Mouse (Mus musculus): ENCODE measurements around the gene Chtf18. TPM values are rescaled to one million over a fixed set of nuclear protein-coding genes. Genes with fewer than 3 reads are reported as not detected.
A peak's percentile ranks its signal among the peaks of the same experiment; 100 is the strongest.

The Chtf18 gene
- total and polyA plus RNA-seq, 2 experiments = 0.18 to 0.31 TPM

- WGBS = 15% methylated on average over 4 of the region's 4 CpGs
- no peak overlapping the region for H3K27ac ChIP-seq (replicated peaks; ENCODE audit: insufficient read depth, low read depth, low read length)
- DNase-seq (ENCODE audit: extremely low read depth, low read depth, low spot score) = no peak
Measured at GRCm38 (mm10) chr17:25728009-25728270, 721 bp upstream of the Chtf18 start.

DNA sequence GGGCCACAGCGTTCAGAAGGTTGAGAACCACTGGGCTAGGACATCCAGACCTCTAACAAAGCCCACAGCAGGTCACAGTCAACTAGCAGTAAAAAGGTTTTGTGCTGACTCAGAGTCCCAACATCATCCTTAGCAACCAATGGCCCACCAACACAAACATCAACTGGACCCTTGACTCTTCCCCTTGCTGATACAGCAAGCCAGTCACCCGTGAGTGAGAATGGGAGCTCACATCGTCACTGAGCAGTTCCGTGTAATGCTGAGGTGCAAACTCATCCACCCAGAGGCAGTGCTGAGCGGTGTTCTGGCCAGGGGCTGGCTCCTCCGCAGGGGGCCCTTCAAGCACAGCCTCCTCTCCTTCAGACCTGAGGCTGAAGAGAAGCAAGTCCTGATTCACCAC, 2.0 kb downstream of the Chtf18 start:
- 92% methylated on average over 6 of the region's 6 CpGs for WGBS
- Histone ChIP-seq H3K27me3 (ENCODE audit: control insufficient read depth, insufficient read depth, low read length) (no peaks in the 10 kb centered on the region), H3K4me1 (ENCODE audit: control insufficient read depth, insufficient read depth, low read length) (no peaks in the 10 kb centered on the region; the same call in 1 of the 2 replicates), H3K79me2 (ENCODE audit: control insufficient read depth, insufficient read depth, low read length) (no peaks in the 10 kb centered on the region), H3K9ac (ENCODE audit: low read depth, low read length) (no peak overlapping the region), H3K4me3 (ENCODE audit: insufficient read depth, low read depth, low read length) (no peak overlapping the region), H3K27ac (replicated peaks; ENCODE audit: insufficient read depth, low read depth, low read length) (no peak overlapping the region), H3K36me3 (ENCODE audit: control insufficient read depth, insufficient read depth, low read length) (no peaks in the 10 kb centered on the region)
- no peak for TF ChIP-seq CTCF (IDR thresholded peaks at IDR 0.05; ENCODE audit: low read depth, low read length)
- no peak for TF ChIP-seq POLR2A (IDR thresholded peaks at IDR 0.05; ENCODE audit: extremely low read depth, insufficient read depth, low read length)
- no peak for DNase-seq (ENCODE audit: extremely low read depth, low read depth, low spot score)

More at GRCm38 (mm10) chr17:25728009-25728270, 721 bp upstream of the Chtf18 start:
- H3K4me1 ChIP-seq (ENCODE audit: control insufficient read depth, insufficient read depth, low read length) = no peaks in the 10 kb centered on the region; the same call in 1 of the 2 replicates
- H3K27me3 ChIP-seq (ENCODE audit: control insufficient read depth, insufficient read depth, low read length) = no peaks in the 10 kb centered on the region
- TF ChIP-seq POLR2A (IDR thresholded peaks at IDR 0.05; ENCODE audit: extremely low read depth, insufficient read depth, low read length) (no peak), CTCF (IDR thresholded peaks at IDR 0.05; ENCODE audit: low read depth, low read length) (no peak)
- H3K4me3 ChIP-seq (ENCODE audit: insufficient read depth, low read depth, low read length) = peak overlapping the region; percentile 32
- peak overlapping the region; percentile 65 for H3K9ac ChIP-seq (ENCODE audit: low read depth, low read length)
- H3K36me3 ChIP-seq (ENCODE audit: control insufficient read depth, insufficient read depth, low read length) = no peaks in the 10 kb centered on the region
- H3K79me2 ChIP-seq (ENCODE audit: control insufficient read depth, insufficient read depth, low read length) = no peaks in the 10 kb centered on the region

DNA sequence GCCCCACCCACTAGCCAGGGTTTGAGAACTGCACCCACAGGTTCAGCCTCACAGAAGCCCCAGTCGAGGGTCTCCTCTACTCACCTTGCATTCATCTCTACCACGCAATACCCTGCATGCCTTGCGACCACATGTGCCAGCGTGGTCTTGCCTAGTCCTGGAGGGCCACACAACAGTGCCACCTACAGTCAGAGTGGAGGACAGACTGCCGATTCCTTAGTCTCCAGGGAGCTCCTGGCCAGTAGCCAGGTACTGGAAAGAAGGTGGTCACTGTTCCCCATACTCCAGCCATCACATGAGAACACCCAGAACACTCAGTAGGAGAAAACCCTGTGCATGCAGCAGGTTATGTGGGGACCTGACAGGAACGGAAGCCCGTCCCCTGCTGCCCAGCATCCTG, 3.3 kb downstream of the Chtf18 start:
- no peaks in the 10 kb centered on the region for H3K36me3 ChIP-seq (ENCODE audit: control insufficient read depth, insufficient read depth, low read length)
- TF ChIP-seq POLR2A (IDR thresholded peaks at IDR 0.05; ENCODE audit: extremely low read depth, insufficient read depth, low read length) (no peak), CTCF (IDR thresholded peaks at IDR 0.05; ENCODE audit: low read depth, low read length) (peak; percentile 13; the same call in 1 of the 2 replicates)
- no peaks in the 10 kb centered on the region for H3K79me2 ChIP-seq (ENCODE audit: control insufficient read depth, insufficient read depth, low read length)
- no peaks in the 10 kb centered on the region for H3K27me3 ChIP-seq (ENCODE audit: control insufficient read depth, insufficient read depth, low read length)
- H3K4me1 ChIP-seq (ENCODE audit: control insufficient read depth, insufficient read depth, low read length) = no peaks in the 10 kb centered on the region; the same call in 1 of the 2 replicates
- H3K9ac ChIP-seq (ENCODE audit: low read depth, low read length) = no peak overlapping the region
- H3K27ac ChIP-seq (replicated peaks; ENCODE audit: insufficient read depth, low read depth, low read length) = no peak overlapping the region
- DNase-seq (ENCODE audit: extremely low read depth, low read depth, low spot score) = no peak
- WGBS = 82% methylated on average over 7 of the region's 7 CpGs
- no peak overlapping the region for H3K4me3 ChIP-seq (ENCODE audit: insufficient read depth, low read depth, low read length)

- TF ChIP-seq POLR2A (IDR thresholded peaks at IDR 0.05; ENCODE audit: extremely low read depth, insufficient read depth, low read length) = no peak
- no peak for TF ChIP-seq CTCF (IDR thresholded peaks at IDR 0.05; ENCODE audit: low read depth, low read length)
- no peaks in the 10 kb centered on the region for H3K79me2 ChIP-seq (ENCODE audit: control insufficient read depth, insufficient read depth, low read length)
- no peak overlapping the region for H3K27ac ChIP-seq (replicated peaks; ENCODE audit: insufficient read depth, low read depth, low read length)
- H3K27me3 ChIP-seq (ENCODE audit: control insufficient read depth, insufficient read depth, low read length) = no peaks in the 10 kb centered on the region
- H3K9ac ChIP-seq (ENCODE audit: low read depth, low read length) = no peak overlapping the region
- WGBS = 94% methylated on average over 19 of the region's 19 CpGs
- H3K4me3 ChIP-seq (ENCODE audit: insufficient read depth, low read depth, low read length) = no peak overlapping the region
- DNase-seq (ENCODE audit: extremely low read depth, low read depth, low spot score) = no peak
- no peaks in the 10 kb centered on the region; the same call in 1 of the 2 replicates for H3K4me1 ChIP-seq (ENCODE audit: control insufficient read depth, insufficient read depth, low read length)
- H3K36me3 ChIP-seq (ENCODE audit: control insufficient read depth, insufficient read depth, low read length) = no peaks in the 10 kb centered on the region
Measured at GRCm38 (mm10) chr17:25723470-25723869, 3.7 kb downstream of the Chtf18 start.

DNA sequence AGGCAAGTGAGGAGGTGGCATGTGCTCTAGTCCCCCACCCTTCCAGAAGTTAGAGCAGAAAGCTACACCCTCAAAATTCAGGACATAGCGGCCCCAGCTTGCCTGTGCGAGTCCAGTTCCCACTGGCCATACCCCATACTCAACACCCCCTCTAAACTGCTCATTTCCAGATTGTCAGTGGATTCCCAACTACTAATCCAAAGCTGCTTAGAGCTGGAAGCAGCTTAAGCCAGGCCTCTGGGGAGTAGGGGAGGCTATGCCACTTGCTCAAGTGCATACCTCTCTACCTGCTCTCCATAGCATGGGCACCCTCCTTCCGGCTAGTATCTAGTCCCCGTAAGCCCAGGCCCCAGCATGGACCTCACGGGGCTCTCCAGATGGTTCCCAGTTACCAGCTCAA, 5.7 kb downstream of the Chtf18 start:
- no peak for DNase-seq (ENCODE audit: extremely low read depth, low read depth, low spot score)
- Histone ChIP-seq H3K4me3 (ENCODE audit: insufficient read depth, low read depth, low read length) (no peak overlapping the region), H3K4me1 (ENCODE audit: control insufficient read depth, insufficient read depth, low read length) (no peaks in the 10 kb centered on the region), H3K36me3 (ENCODE audit: control insufficient read depth, insufficient read depth, low read length) (no peaks in the 10 kb centered on the region), H3K9ac (ENCODE audit: low read depth, low read length) (no peak overlapping the region), H3K79me2 (ENCODE audit: control insufficient read depth, insufficient read depth, low read length) (no peaks in the 10 kb centered on the region), H3K27me3 (ENCODE audit: control insufficient read depth, insufficient read depth, low read length) (peaks cover 5% of the 10 kb centered on the region; the same call in 1 of the 2 replicates), H3K27ac (replicated peaks; ENCODE audit: insufficient read depth, low read depth, low read length) (no peak overlapping the region)
- TF ChIP-seq CTCF (IDR thresholded peaks at IDR 0.05; ENCODE audit: low read depth, low read length) (no peak), POLR2A (IDR thresholded peaks at IDR 0.05; ENCODE audit: extremely low read depth, insufficient read depth, low read length) (no peak)
- over 99% methylated on average over 5 of the region's 5 CpGs for WGBS

DNA sequence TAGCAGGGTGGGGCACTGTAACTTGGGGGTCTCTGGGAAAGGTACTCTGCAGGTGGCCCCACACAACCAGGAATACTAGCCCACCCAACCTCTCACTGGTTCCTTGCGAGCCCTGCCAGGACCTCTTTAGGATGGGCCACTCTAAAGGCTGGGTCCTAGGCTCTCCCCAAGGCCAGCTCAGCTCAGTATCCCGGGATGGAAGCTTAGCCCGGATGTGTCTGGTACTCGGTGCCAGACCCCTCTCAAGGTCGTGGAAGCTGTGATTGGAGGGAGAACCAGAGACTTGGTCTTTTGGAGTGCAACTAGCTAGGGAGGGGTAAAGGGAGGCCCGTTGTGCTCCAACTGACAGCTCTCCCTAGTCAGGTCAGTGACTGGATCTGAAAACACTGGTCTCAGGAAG, 9.5 kb downstream of the Chtf18 start:
- TF ChIP-seq CTCF (IDR thresholded peaks at IDR 0.05; ENCODE audit: low read depth, low read length) = no peak
- no peak for TF ChIP-seq POLR2A (IDR thresholded peaks at IDR 0.05; ENCODE audit: extremely low read depth, insufficient read depth, low read length)
- no peaks in the 10 kb centered on the region for H3K79me2 ChIP-seq (ENCODE audit: control insufficient read depth, insufficient read depth, low read length)
- no peaks in the 10 kb centered on the region for H3K4me1 ChIP-seq (ENCODE audit: control insufficient read depth, insufficient read depth, low read length)
- no peak overlapping the region for H3K4me3 ChIP-seq (ENCODE audit: insufficient read depth, low read depth, low read length)
- no peak for DNase-seq (ENCODE audit: extremely low read depth, low read depth, low spot score)
- H3K27me3 ChIP-seq (ENCODE audit: control insufficient read depth, insufficient read depth, low read length) = peaks cover 10% of the 10 kb centered on the region; the same call in 1 of the 2 replicates
- H3K36me3 ChIP-seq (ENCODE audit: control insufficient read depth, insufficient read depth, low read length) = no peaks in the 10 kb centered on the region
- H3K27ac ChIP-seq (replicated peaks; ENCODE audit: insufficient read depth, low read depth, low read length) = no peak overlapping the region
- H3K9ac ChIP-seq (ENCODE audit: low read depth, low read length) = no peak overlapping the region
- WGBS = 18% methylated on average over 6 of the region's 6 CpGs

Data from liver, adult 2 months (tissue).